Mouse (Mus musculus): ENCODE measurements around the gene Erc2. TPM values are rescaled to one million over a fixed set of nuclear protein-coding genes. Genes with fewer than 3 reads are reported as not detected.

The Erc2 gene
- polyA plus RNA-seq, 1 experiment from 2014 or later = 2.4 TPM

- 78% methylated on average over 6 of the region's 6 CpGs for WGBS
Observed at GRCm38 (mm10) chr14:28225550-28225949, 603.3 kb downstream of the Erc2 start.

DNA sequence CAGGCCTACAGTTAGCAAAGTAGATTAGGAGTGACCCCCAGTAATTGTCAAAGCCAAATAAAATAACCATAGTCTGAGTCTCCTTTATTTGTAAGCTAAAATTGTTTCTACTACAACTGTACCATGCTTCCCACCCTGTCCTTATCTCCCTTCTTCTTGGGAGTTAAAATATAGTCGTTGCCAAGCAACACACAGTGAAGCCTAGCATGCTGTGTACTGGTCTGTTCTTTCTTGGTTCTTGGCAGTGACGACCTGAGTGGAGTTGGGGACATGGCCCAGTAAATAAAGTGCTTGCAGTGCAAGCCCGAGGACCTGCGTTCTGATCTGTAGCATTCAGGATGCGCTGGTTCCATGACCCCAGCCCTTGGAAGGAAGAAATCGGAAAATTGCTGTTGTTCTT is 608.3 kb downstream of the Erc2 start:
- Histone ChIP-seq H3K4me1 (peaks cover 9% of the 10 kb centered on the region), H3K27ac (replicated peaks) (no peak overlapping the region), H3K4me3 (no peak overlapping the region), H3K4me2 (no peak overlapping the region), H3K9me3 (no peaks in the 10 kb centered on the region), H3K36me3 (no peaks in the 10 kb centered on the region), H3K9ac (no peak overlapping the region), H3K27me3 (replicated peaks) (no peaks in the 10 kb centered on the region)
- ATAC-seq (ENCODE audit: extremely low read depth, insufficient number of reproducible peaks, low FRiP score, low TSS enrichment) = no peak
- WGBS = 64% methylated on average over 6 of the region's 6 CpGs

More at GRCm38 (mm10) chr14:28225550-28225949, 603.3 kb downstream of the Erc2 start:
- no peak overlapping the region for H3K4me2 ChIP-seq
- H3K4me3 ChIP-seq = no peak overlapping the region
- H3K9me3 ChIP-seq = no peaks in the 10 kb centered on the region
- H3K4me1 ChIP-seq = peaks cover 10% of the 10 kb centered on the region
- no peak overlapping the region for H3K9ac ChIP-seq
- H3K36me3 ChIP-seq = no peaks in the 10 kb centered on the region
- H3K27ac ChIP-seq (replicated peaks) = no peak overlapping the region
- no peak for ATAC-seq (ENCODE audit: extremely low read depth, insufficient number of reproducible peaks, low FRiP score, low TSS enrichment)
- H3K27me3 ChIP-seq (replicated peaks) = no peaks in the 10 kb centered on the region

- H3K27ac ChIP-seq (replicated peaks) = no peak overlapping the region
- WGBS = 81% methylated on average over 2 of the region's 2 CpGs
Observed at GRCm38 (mm10) chr14:28231241-28231640, 609.0 kb downstream of the Erc2 start.

DNA sequence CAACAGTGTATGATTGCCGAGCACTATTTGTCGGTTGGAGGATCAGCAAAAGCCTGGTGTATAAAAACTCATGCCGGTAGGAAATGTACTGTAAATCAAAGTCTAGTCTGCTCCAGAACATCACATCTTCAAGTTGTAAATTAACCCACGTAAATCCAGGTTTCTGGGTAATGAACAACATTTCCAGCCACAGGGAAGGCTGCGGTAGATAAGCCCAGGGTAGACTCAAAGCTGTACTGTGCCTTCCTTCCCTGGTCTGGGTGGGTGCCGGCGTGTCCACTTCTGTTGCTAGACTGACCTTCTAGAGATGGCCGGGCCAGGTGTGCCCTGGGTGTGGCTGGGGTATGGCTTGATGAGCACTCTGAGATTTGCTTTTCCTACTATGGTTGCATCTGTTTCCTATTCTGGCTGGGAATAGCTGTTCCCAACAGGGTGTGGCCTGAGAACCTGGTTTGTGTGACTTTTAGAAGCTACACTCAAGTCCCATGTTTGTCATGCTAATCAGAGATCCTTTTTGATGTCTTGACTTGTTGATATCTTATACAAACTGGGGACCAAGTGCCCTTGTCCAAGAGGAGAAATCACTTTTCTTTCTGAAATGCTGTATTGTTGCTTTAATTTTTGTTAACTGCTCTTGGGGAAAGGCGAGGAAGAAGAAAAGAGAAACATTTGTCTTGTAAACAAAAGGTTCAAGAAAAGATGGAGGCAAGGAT is 616.3 kb downstream of the Erc2 start:
- Histone ChIP-seq H3K36me3 (no peaks in the 10 kb centered on the region), H3K9ac (no peak overlapping the region), H3K4me2 (no peak overlapping the region), H3K4me1 (peaks cover 14% of the 10 kb centered on the region), H3K4me3 (no peak overlapping the region), H3K27ac (replicated peaks) (no peak overlapping the region), H3K27me3 (replicated peaks) (no peaks in the 10 kb centered on the region), H3K9me3 (no peaks in the 10 kb centered on the region)
- WGBS = 85% methylated on average over 9 of the region's 9 CpGs
- ATAC-seq (ENCODE audit: extremely low read depth, insufficient number of reproducible peaks, low FRiP score, low TSS enrichment) = no peak

More at GRCm38 (mm10) chr14:28231241-28231640, 609.0 kb downstream of the Erc2 start:
- no peak overlapping the region for H3K4me2 ChIP-seq
- H3K4me3 ChIP-seq = no peak overlapping the region
- no peaks in the 10 kb centered on the region for H3K36me3 ChIP-seq
- H3K9ac ChIP-seq = no peak overlapping the region
- no peak for ATAC-seq (ENCODE audit: extremely low read depth, insufficient number of reproducible peaks, low FRiP score, low TSS enrichment)
- peaks cover 9% of the 10 kb centered on the region for H3K4me1 ChIP-seq
- H3K9me3 ChIP-seq = no peaks in the 10 kb centered on the region
- H3K27me3 ChIP-seq (replicated peaks) = no peaks in the 10 kb centered on the region

GRCm38 (mm10) chr14:28240111-28240510 is 617.9 kb downstream of the Erc2 start:
- Histone ChIP-seq H3K4me2 (no peak overlapping the region), H3K9me3 (no peaks in the 10 kb centered on the region), H3K4me3 (no peak overlapping the region), H3K36me3 (no peaks in the 10 kb centered on the region), H3K27ac (replicated peaks) (no peak overlapping the region), H3K9ac (no peak overlapping the region), H3K27me3 (replicated peaks) (no peaks in the 10 kb centered on the region), H3K4me1 (peaks cover 16% of the 10 kb centered on the region)
- no peak for ATAC-seq (ENCODE audit: extremely low read depth, insufficient number of reproducible peaks, low FRiP score, low TSS enrichment)
- 58% methylated on average over 3 of the region's 3 CpGs for WGBS

DNA sequence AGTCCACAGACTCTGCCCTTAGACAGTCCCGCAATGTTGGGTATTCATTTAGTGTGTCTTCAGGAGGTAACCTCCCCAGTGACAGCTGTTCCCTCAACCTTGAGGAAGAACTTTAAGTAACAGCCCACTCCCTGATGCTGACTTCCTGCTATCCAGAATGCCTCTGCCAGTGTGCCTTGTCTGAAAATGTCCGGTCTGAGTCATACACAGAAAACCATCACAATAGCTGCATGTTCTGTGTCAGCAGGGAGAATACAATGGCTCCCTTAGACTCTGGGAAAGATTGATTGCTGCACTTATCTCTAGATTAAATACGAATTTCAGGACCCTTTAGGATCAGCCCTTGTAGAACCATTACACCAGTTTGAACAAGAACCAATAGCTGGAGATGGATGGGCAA is 620.5 kb downstream of the Erc2 start:
- WGBS = 53% methylated on average over 3 of the region's 3 CpGs
- ATAC-seq (ENCODE audit: extremely low read depth, insufficient number of reproducible peaks, low FRiP score, low TSS enrichment) = no peak
- no peaks in the 10 kb centered on the region for H3K27me3 ChIP-seq (replicated peaks)
- no peak overlapping the region for H3K27ac ChIP-seq (replicated peaks)
- H3K9ac ChIP-seq = no peak overlapping the region
- H3K36me3 ChIP-seq = no peaks in the 10 kb centered on the region
- H3K4me3 ChIP-seq = no peak overlapping the region
- peaks cover 16% of the 10 kb centered on the region for H3K4me1 ChIP-seq
- no peaks in the 10 kb centered on the region for H3K9me3 ChIP-seq
- H3K4me2 ChIP-seq = no peak overlapping the region

- H3K27ac ChIP-seq (replicated peaks) = no peak overlapping the region
- WGBS = 66% methylated on average over 4 of the region's 4 CpGs
- no peaks in the 10 kb centered on the region for H3K9me3 ChIP-seq
- peaks cover 16% of the 10 kb centered on the region for H3K4me1 ChIP-seq
- H3K36me3 ChIP-seq = no peaks in the 10 kb centered on the region
- no peak overlapping the region for H3K4me3 ChIP-seq
- no peak for ATAC-seq (ENCODE audit: extremely low read depth, insufficient number of reproducible peaks, low FRiP score, low TSS enrichment)
- no peak overlapping the region for H3K9ac ChIP-seq
- no peaks in the 10 kb centered on the region for H3K27me3 ChIP-seq (replicated peaks)
- H3K4me2 ChIP-seq = no peak overlapping the region
Observed at GRCm38 (mm10) chr14:28243474-28243873, 621.2 kb downstream of the Erc2 start.

DNA sequence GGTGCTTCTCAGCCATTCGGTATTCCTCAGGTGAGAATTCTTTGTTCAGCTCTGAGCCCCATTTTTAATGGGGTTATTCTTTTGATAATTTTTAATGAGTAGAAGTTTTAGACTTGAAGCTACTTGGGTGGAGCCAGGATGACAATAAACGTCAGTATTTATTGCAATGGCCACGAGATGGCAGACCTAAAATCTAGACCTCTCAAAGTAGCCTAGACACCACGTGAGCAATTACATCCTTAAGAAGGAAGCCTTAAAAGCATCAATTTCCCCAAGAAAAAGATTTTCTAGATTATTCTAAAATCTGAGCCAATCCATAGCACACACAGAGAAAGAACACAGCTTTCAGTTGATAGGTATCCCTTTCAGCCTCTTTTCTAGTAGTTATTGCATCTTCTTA is 640.5 kb downstream of the Erc2 start:
- Histone ChIP-seq H3K4me1 (peaks cover 14% of the 10 kb centered on the region), H3K4me2 (no peak overlapping the region), H3K9me3 (no peaks in the 10 kb centered on the region), H3K36me3 (no peaks in the 10 kb centered on the region), H3K4me3 (no peak overlapping the region), H3K27ac (replicated peaks) (no peak overlapping the region), H3K27me3 (replicated peaks) (no peaks in the 10 kb centered on the region), H3K9ac (no peak overlapping the region)
- no peak for ATAC-seq (ENCODE audit: extremely low read depth, insufficient number of reproducible peaks, low FRiP score, low TSS enrichment)
- WGBS = 61% methylated on average over 4 of the region's 4 CpGs

DNA sequence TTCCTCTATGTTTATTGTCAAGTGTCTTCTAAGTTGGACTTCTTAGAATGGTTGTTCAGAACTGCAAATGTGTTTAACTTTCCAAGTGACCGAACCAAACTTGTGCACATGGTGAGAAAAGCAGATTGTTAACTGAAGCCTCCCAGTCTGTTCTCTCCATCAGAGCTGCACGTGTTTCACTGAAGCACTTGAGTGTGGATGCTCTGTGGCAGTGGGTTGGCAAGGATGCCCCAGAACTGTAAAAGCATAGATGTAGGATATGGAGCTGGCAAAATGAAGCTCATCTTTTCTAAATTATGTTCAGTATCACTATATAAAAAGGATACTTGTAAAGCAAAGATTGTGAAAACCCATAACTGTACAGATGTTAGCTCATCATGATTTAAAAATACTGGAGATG is 645.1 kb downstream of the Erc2 start:
- no peak for ATAC-seq (ENCODE audit: extremely low read depth, insufficient number of reproducible peaks, low FRiP score, low TSS enrichment)
- H3K27me3 ChIP-seq (replicated peaks) = peaks cover 16% of the 10 kb centered on the region
- H3K9me3 ChIP-seq = no peaks in the 10 kb centered on the region
- H3K9ac ChIP-seq = no peak overlapping the region
- H3K4me1 ChIP-seq = peaks cover 14% of the 10 kb centered on the region
- no peaks in the 10 kb centered on the region for H3K36me3 ChIP-seq
- H3K4me3 ChIP-seq = no peak overlapping the region
- H3K27ac ChIP-seq (replicated peaks) = no peak overlapping the region
- no peak overlapping the region for H3K4me2 ChIP-seq
- 68% methylated on average over 2 of the region's 2 CpGs for WGBS

DNA sequence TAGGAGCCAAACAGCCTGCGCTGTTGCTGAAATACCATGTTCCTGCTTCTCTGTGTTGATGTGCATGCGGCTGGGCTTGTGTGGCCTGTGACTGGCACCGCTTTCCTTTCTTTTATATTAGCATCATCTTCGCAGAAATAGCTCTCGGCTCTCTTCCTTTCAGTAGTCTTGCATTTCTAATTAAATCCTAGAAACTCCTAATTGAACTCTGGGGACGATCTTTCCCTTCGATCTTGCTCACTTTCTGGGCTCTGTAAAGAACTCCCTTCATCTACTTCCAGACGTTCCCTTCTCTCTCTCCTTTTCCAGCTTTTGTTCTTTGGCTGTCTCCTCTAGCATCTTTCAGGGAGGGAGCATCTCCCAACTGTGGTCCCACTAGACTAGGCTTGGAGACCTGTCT is 649.6 kb downstream of the Erc2 start:
- 84% methylated on average over 8 of the region's 8 CpGs for WGBS
- Histone ChIP-seq H3K9me3 (no peaks in the 10 kb centered on the region), H3K27me3 (replicated peaks) (peaks cover 33% of the 10 kb centered on the region), H3K27ac (replicated peaks) (no peak overlapping the region), H3K4me2 (no peak overlapping the region), H3K4me3 (no peak overlapping the region), H3K36me3 (no peaks in the 10 kb centered on the region), H3K4me1 (peaks cover 19% of the 10 kb centered on the region), H3K9ac (no peak overlapping the region)
- no peak for ATAC-seq (ENCODE audit: extremely low read depth, insufficient number of reproducible peaks, low FRiP score, low TSS enrichment)

DNA sequence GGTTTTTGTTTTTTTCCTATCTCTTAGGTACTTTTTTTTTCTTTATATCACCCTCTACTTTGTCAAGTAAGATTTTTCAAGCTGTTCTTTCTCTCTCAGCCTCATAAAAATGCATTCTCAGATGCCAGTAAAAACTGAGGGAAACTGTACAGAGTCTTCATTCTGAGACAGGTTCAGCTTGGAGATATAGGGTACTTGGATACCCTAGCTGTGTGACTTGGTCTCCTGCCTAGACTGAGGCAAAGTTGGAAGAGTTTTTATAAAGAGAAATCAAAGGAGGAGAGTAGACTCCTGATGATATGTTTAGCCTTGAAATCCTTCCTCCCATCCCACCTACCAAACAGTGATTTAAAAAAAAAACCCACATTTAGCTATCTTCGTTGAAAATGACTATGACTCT is 651.4 kb downstream of the Erc2 start:
- no peaks in the 10 kb centered on the region for H3K36me3 ChIP-seq
- 81% methylated on average over 1 of the region's 1 CpGs for WGBS
- no peak overlapping the region for H3K4me2 ChIP-seq
- no peaks in the 10 kb centered on the region for H3K9me3 ChIP-seq
- H3K27me3 ChIP-seq (replicated peaks) = peaks cover 45% of the 10 kb centered on the region
- no peak overlapping the region for H3K4me3 ChIP-seq
- H3K27ac ChIP-seq (replicated peaks) = no peak overlapping the region
- no peak overlapping the region for H3K9ac ChIP-seq
- peaks cover 18% of the 10 kb centered on the region for H3K4me1 ChIP-seq
- ATAC-seq (ENCODE audit: extremely low read depth, insufficient number of reproducible peaks, low FRiP score, low TSS enrichment) = no peak

DNA sequence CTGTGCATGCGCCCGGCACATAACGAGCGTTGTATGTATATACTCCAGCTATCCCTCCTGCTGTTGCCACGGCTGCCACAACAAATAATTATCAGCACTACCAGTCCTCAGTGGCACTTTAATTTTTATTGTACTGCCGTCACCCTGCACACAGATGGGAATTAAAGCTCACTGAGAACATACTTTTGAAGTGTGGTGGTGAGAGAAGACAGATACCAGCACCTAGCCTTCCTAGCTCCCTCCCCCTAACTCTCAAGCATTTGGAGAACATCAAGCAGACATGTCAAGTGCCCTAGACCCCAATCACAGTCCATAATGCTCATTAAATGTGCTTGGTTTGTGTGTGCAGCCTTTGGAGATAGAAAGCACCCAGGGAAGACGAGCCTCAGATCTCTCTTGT is 652.6 kb downstream of the Erc2 start:
- no peak for ATAC-seq (ENCODE audit: extremely low read depth, insufficient number of reproducible peaks, low FRiP score, low TSS enrichment)
- H3K4me2 ChIP-seq = peak overlapping the region; percentile 35

More for the DNA sequence above, 652.6 kb downstream of the Erc2 start:
- 21% methylated on average over 7 of the region's 7 CpGs for WGBS
- Histone ChIP-seq H3K4me3 (no peak overlapping the region), H3K36me3 (no peaks in the 10 kb centered on the region), H3K4me1 (peaks cover 18% of the 10 kb centered on the region), H3K27ac (replicated peaks) (peak overlapping the region; percentile 50; the same call in 1 of the 2 replicates), H3K27me3 (replicated peaks) (peaks cover 55% of the 10 kb centered on the region), H3K9ac (no peak overlapping the region), H3K9me3 (no peaks in the 10 kb centered on the region)

Measured in heart, embryonic 13.5 days (tissue).